Mouse (Mus musculus): ENCODE measurements around the gene Tspan13. TPM values are rescaled to one million over a fixed set of nuclear protein-coding genes. Genes with fewer than 3 reads are reported as not detected.

Tspan13 gene
- polyA plus RNA-seq, 1 experiment = not detected

DNA sequence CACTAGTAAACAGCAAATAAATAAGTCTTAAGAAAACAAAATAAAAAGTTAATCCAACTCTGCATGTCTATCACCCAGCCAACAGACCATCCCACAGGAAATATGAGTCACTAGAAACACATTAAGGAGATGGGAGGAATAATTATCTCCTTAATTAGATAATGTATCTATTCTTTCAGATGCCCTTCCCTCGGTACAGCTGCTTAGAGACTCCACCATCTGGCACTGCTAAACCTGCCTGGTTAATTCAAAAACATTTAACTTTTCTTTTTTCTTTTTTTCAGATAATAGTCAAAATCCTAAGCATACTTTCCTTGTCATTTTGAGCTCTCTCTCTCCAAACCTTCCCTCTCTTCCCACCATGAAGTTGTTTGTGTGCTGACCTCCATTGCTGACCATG is 23.6 kb upstream of the Tspan13 start:
- Histone ChIP-seq H3K4me3 (ENCODE audit: insufficient read depth, low read depth, low read length) (no peak overlapping the region), H3K27ac (ENCODE audit: insufficient read depth, low read depth, low read length) (no peak overlapping the region), H3K4me1 (ENCODE audit: control insufficient read depth, insufficient read depth, low read length) (no peaks in the 10 kb centered on the region)
- 29% methylated on average over 1 of the region's 1 CpGs for WGBS
- TF ChIP-seq CTCF (IDR thresholded peaks at IDR 0.05; ENCODE audit: insufficient read depth, low read depth, low read length) (no peak), POLR2A (IDR thresholded peaks at IDR 0.05; ENCODE audit: insufficient read depth, low read depth, low read length) (no peak)

GRCm38 (mm10) chr12:36057699-36058098 is 15.4 kb upstream of the Tspan13 start:
- WGBS = 88% methylated on average over 2 of the region's 2 CpGs
- TF ChIP-seq POLR2A (IDR thresholded peaks at IDR 0.05; ENCODE audit: insufficient read depth, low read depth, low read length) (no peak), CTCF (IDR thresholded peaks at IDR 0.05; ENCODE audit: insufficient read depth, low read depth, low read length) (no peak)
- H3K4me3 ChIP-seq (ENCODE audit: insufficient read depth, low read depth, low read length) = no peak overlapping the region

DNA sequence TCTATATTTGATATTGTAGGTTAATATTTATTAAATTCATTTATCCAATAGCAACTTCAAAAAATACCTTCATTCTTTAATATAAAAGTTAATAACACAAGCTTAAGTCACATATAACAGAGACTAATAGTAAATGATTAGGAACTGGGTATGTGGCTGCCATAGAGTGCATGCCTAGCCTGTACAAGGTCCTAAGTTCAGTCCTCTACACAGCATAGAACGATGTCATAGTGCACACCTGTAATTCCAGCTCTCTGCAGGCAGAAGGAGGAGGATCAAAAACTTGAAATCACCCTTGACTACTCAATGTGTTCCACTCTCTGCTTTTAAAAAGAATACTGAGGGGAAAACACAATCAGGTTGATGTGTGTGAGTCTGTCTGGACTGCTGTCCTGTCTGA is 8.0 kb upstream of the Tspan13 start:
- WGBS = 85% methylated on average over 1 of the region's 1 CpGs
- no peaks in the 10 kb centered on the region for H3K4me1 ChIP-seq (ENCODE audit: control insufficient read depth, insufficient read depth, low read length)
- TF ChIP-seq CTCF (IDR thresholded peaks at IDR 0.05; ENCODE audit: insufficient read depth, low read depth, low read length) (no peak), POLR2A (IDR thresholded peaks at IDR 0.05; ENCODE audit: insufficient read depth, low read depth, low read length) (no peak)

More at GRCm38 (mm10) chr12:36057699-36058098, 15.4 kb upstream of the Tspan13 start:
- no peaks in the 10 kb centered on the region for H3K4me1 ChIP-seq (ENCODE audit: control insufficient read depth, insufficient read depth, low read length)
- no peak overlapping the region for H3K27ac ChIP-seq (ENCODE audit: insufficient read depth, low read depth, low read length)

GRCm38 (mm10) chr12:36047593-36047992 is 5.3 kb upstream of the Tspan13 start:
- WGBS = 82% methylated on average over 2 of the region's 2 CpGs
- no peak overlapping the region for H3K27ac ChIP-seq (ENCODE audit: insufficient read depth, low read depth, low read length)
- no peak overlapping the region for H3K4me3 ChIP-seq (ENCODE audit: insufficient read depth, low read depth, low read length)
- H3K4me1 ChIP-seq (ENCODE audit: control insufficient read depth, insufficient read depth, low read length) = no peaks in the 10 kb centered on the region
- TF ChIP-seq POLR2A (IDR thresholded peaks at IDR 0.05; ENCODE audit: insufficient read depth, low read depth, low read length) (no peak), CTCF (IDR thresholded peaks at IDR 0.05; ENCODE audit: insufficient read depth, low read depth, low read length) (no peak)

More for the DNA sequence above, 8.0 kb upstream of the Tspan13 start:
- Histone ChIP-seq H3K4me3 (ENCODE audit: insufficient read depth, low read depth, low read length) (no peak overlapping the region), H3K27ac (ENCODE audit: insufficient read depth, low read depth, low read length) (no peak overlapping the region)

DNA sequence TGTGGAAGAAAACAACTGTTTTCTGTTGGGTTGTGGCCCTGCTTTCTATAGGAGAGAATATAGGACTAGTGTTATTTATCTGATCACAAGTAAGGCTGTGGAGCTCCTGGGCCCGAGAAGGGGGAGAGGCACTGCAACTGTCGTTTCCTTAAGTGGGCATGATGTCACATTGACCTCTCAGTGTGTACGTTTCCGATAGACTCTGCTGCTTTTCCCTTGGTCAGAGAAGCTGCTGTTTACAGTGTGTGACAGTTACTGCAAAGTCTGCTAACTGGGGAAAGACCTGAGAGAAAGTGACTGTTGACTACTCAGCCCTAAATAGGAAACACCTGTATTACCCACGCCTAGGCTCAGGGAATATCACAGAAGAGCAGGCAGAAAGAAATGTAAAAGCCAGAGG is 3.9 kb upstream of the Tspan13 start:
- no peak for TF ChIP-seq CTCF (IDR thresholded peaks at IDR 0.05; ENCODE audit: insufficient read depth, low read depth, low read length)
- no peak for TF ChIP-seq POLR2A (IDR thresholded peaks at IDR 0.05; ENCODE audit: insufficient read depth, low read depth, low read length)
- no peak overlapping the region for H3K4me3 ChIP-seq (ENCODE audit: insufficient read depth, low read depth, low read length)
- no peak overlapping the region for H3K27ac ChIP-seq (ENCODE audit: insufficient read depth, low read depth, low read length)
- no peaks in the 10 kb centered on the region for H3K4me1 ChIP-seq (ENCODE audit: control insufficient read depth, insufficient read depth, low read length)
- WGBS = 74% methylated on average over 5 of the region's 5 CpGs

DNA sequence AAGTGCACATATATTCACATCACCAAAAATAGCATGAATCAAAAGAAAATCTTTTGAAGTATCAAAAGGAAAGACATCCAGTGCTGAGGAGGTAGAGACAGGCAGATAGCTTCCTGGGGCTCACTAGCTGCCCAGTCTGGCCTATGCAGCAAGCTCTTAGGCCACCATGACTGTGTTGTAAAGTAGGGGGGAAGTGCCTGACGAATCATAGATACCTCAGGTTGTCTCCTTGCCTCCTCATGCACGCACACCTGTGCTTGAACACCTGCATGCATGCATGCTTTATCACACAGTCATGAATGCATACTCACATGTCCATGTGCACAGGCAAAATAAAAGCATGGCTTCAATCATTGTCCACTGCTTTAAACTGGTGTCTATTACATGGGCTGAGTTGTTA is 2.4 kb upstream of the Tspan13 start:
- WGBS = 89% methylated on average over 2 of the region's 2 CpGs
- no peak for TF ChIP-seq POLR2A (IDR thresholded peaks at IDR 0.05; ENCODE audit: insufficient read depth, low read depth, low read length)
- TF ChIP-seq CTCF (IDR thresholded peaks at IDR 0.05; ENCODE audit: insufficient read depth, low read depth, low read length) = no peak
- H3K4me3 ChIP-seq (ENCODE audit: insufficient read depth, low read depth, low read length) = no peak overlapping the region
- no peak overlapping the region for H3K27ac ChIP-seq (ENCODE audit: insufficient read depth, low read depth, low read length)
- peaks cover 3% of the 10 kb centered on the region; the same call in 1 of the 2 replicates for H3K4me1 ChIP-seq (ENCODE audit: control insufficient read depth, insufficient read depth, low read length)

DNA sequence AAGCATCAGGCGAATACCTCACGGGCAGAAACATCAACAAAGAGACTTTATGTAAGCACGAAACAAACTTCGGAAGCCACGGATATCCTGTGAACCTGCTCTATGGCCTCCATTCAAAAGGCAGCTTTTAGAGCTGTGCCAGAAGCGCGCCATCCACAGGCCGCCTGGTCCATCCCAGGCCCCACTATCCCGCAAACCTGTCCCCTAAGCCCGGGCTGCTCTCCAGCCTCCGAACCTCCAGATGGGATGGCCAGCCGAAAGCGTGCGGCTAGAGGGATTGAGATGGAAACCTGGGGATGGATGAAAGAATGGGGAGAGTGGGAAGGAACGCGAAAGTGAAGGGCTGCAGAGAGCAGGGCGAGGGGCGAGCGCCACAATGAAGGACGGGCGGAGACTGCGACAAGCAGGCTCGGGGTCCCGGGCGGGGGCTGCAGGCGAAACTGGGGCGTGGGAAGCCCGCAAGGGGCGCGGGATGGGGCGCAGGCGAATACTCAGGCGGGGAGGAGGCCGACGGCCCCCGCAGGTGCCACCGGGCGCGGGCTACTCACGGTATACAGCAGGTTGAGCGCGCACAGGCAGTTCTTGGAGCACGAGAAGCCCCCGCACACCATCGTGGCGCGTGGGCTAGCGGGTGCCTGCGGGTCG is 475 bp downstream of the Tspan13 start:
- peaks cover 4% of the 10 kb centered on the region; the same call in 1 of the 2 replicates for H3K4me1 ChIP-seq (ENCODE audit: control insufficient read depth, insufficient read depth, low read length)
- no peak overlapping the region; the same call in 1 of the 2 replicates for H3K27ac ChIP-seq (ENCODE audit: insufficient read depth, low read depth, low read length)
- H3K4me3 ChIP-seq (ENCODE audit: insufficient read depth, low read depth, low read length) = peak overlapping the region; percentile 77
- TF ChIP-seq POLR2A (IDR thresholded peaks at IDR 0.05; ENCODE audit: insufficient read depth, low read depth, low read length) = no peak; the same call in 1 of the 2 replicates
- no peak for TF ChIP-seq CTCF (IDR thresholded peaks at IDR 0.05; ENCODE audit: insufficient read depth, low read depth, low read length)
- 2% methylated on average over 50 of the region's 50 CpGs for WGBS

DNA sequence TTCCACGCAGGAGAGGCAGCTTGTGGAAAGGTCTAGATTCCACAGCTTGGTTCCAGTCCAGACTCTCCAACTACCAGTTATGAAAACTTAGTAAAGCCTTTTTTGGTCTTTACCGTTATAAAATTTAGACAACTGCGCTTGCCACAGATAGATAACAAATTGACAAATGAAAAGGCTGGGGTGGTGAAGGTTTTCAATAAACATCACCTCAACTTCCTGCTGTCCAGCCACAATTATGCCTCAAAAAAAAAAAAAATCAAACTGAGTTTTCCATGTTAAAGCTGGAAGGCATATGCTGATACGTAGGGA is 1.1 kb downstream of the Tspan13 start:
- TF ChIP-seq POLR2A (IDR thresholded peaks at IDR 0.05; ENCODE audit: insufficient read depth, low read depth, low read length) (no peak), CTCF (IDR thresholded peaks at IDR 0.05; ENCODE audit: insufficient read depth, low read depth, low read length) (no peak)
- Histone ChIP-seq H3K4me3 (ENCODE audit: insufficient read depth, low read depth, low read length) (peak overlapping the region; percentile 35), H3K4me1 (ENCODE audit: control insufficient read depth, insufficient read depth, low read length) (peaks cover 4% of the 10 kb centered on the region; the same call in 1 of the 2 replicates), H3K27ac (ENCODE audit: insufficient read depth, low read depth, low read length) (no peak overlapping the region)
- whole genome bisulfite sequencing = 43% methylated on average over 4 of the region's 4 CpGs

DNA sequence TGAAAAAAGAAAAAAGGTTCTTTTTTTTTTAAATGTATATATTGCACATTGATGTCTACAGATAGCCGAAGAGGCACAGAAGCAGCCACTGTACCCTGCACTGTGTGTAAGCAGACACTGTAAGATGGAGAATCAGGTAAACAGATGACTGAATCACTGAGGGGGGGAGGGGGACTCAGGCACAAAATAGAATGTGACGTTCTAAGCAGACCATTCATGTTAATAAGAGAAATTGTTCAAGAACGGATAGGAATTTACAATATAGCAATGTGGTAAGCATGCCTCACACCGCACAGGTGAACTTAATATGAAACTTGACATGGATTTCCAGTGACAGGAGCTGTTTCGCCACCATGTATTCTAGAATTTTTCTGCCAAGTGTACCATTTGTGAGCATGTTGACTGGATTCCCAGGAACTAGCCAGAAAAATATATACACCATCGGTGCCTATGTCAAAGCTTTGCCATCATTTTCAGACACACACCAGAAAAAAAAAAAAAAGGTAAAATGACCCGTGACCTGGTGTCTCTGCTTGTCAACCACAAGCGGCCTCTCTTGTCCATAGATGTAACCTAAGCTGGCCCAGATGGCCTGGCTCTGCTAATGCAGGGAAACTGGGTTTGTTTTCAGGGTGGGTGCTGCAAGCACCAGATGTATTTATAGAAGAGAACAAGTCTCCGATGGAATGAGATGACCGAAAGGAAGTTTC is 1.6 kb downstream of the Tspan13 start:
- H3K4me1 ChIP-seq (ENCODE audit: control insufficient read depth, insufficient read depth, low read length) = peaks cover 4% of the 10 kb centered on the region; the same call in 1 of the 2 replicates
- H3K4me3 ChIP-seq (ENCODE audit: insufficient read depth, low read depth, low read length) = peak overlapping the region; percentile 35
- TF ChIP-seq POLR2A (IDR thresholded peaks at IDR 0.05; ENCODE audit: insufficient read depth, low read depth, low read length) = no peak
- TF ChIP-seq CTCF (IDR thresholded peaks at IDR 0.05; ENCODE audit: insufficient read depth, low read depth, low read length) = no peak
- WGBS = 70% methylated on average over 10 of the region's 10 CpGs
- H3K27ac ChIP-seq (ENCODE audit: insufficient read depth, low read depth, low read length) = no peak overlapping the region

All from olfactory bulb, adult 2 months (tissue).